Mouse (Mus musculus): ENCODE data around the gene Ypel2.

- TF ChIP-seq CTCF (IDR thresholded peaks at IDR 0.05; ENCODE audit: control insufficient read depth, insufficient read depth, low read length) (no peak), POLR2A (IDR thresholded peaks at IDR 0.05; ENCODE audit: borderline replicate concordance, control insufficient read depth, low read depth, low read length) (no peak)
Observed at GRCm38 (mm10) chr11:86932201-86932600, 61.3 kb downstream of the Ypel2 start.
